Mouse (Mus musculus): ENCODE results near the gene Anxa5.

The Anxa5 gene

GRCm38 (mm10) chr3:36475532-36476087 is at the start of gene Anxa5, which contains the start of gene 1810062G17Rik:
TSS of gene Anxa5 (minus strand) at chr3:36475894.
TSS of gene 1810062G17Rik (plus strand) at chr3:36475937.
- peak; percentile 98 for DNase-seq (ENCODE audit: low spot score)

DNA sequence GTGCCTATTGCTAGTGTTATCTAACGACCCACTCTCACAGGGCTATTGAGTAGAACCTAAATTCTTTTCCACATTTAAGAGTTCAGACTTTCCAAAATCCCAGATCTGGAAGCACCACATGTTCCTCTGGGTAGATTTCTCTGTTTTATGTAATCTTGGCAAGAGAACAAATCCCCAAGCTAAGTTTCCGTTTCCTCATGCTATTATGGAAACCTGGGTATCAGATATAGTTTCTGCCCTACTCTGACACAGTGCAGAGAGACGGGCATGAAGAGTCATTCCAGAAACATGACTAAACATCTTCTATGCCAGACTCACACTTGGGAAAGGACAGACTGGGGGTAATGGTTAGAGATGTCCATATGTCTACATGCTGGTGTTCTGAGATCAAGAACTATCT is 48.8 kb upstream of the Anxa5 start:
- DNase-seq (ENCODE audit: low spot score) = no peak

- no peak for DNase-seq (ENCODE audit: low spot score)
These were observed 46.4 kb upstream of the Anxa5 start for GRCm38 (mm10) chr3:36522137-36522536.

DNA sequence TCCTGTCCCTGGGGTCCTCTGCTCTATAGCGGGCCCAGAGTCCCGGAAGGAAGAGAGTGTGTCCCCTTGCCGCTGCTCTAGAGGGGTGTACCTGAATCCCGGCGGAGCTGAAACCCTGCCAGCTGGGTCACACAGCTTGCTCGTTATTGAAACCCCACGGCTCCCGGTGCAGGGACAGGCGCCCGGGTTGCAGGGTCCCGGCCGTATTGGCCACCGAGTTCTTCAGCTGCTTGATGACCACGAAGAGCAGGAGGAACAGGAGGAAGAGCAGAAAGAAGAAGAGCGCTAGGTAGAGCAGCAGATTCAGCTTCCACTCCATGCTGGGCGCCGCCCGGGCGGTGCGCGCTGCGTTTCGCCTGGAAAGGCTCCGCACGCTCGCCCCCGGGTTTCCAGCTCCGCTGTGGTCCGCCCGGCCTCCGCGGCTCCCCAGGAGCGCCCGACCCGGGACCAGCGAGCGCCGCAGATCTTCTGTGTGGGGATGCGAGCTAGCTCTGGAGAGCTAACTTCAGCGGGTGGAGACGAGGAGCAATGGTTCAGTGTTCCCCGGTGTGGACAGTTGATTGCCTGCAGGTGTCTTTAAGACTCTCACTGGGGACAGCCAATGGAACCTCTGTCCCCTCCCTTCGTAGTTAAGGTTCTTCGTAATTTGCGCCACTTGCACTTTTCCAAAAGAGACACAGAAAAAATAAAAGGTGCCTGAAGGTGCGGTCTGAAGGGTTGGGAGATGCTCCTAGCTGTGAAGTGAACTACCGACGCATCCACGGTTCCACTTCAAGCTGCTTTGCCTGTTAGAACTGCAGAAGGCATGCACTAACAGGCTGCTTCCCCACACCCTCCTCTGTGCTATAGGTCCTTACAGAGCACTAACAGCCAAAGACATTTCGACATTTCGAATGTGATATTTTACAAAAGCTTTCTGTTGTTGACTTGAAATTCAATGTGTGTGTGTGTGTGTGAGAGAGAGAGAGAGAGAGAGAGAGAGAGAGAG is 45.7 kb upstream of the Anxa5 start, which contains the start of gene Gm11549:
TSS of gene Gm11549 (minus strand) at position 741 of the 988 bp plus-strand sequence.
- DNase-seq (ENCODE audit: low spot score) = no peak

GRCm38 (mm10) chr3:36516196-36516595 is 40.5 kb upstream of the Anxa5 start:
- no peak for DNase-seq (ENCODE audit: low spot score)

DNA sequence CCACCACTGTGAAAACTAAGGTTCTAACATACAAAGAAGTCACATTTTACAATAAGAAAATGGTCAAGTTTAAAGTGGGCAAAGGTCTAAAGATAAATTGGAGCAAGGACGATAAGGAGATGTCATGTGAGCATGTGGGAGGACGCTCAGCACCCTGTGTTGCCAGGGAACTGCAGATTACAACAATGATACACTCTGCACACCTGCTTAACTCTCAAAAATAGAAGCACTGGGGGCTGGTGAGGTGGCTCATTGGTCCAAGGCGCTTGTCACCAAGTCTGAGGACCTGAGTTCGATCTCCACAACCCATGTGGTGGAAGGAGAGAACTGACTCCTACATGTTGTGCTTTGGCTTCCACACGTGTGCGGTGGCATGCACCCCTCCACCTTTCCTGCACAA is 35.8 kb upstream of the Anxa5 start:
- DNase-seq (ENCODE audit: low spot score) = no peak

DNA sequence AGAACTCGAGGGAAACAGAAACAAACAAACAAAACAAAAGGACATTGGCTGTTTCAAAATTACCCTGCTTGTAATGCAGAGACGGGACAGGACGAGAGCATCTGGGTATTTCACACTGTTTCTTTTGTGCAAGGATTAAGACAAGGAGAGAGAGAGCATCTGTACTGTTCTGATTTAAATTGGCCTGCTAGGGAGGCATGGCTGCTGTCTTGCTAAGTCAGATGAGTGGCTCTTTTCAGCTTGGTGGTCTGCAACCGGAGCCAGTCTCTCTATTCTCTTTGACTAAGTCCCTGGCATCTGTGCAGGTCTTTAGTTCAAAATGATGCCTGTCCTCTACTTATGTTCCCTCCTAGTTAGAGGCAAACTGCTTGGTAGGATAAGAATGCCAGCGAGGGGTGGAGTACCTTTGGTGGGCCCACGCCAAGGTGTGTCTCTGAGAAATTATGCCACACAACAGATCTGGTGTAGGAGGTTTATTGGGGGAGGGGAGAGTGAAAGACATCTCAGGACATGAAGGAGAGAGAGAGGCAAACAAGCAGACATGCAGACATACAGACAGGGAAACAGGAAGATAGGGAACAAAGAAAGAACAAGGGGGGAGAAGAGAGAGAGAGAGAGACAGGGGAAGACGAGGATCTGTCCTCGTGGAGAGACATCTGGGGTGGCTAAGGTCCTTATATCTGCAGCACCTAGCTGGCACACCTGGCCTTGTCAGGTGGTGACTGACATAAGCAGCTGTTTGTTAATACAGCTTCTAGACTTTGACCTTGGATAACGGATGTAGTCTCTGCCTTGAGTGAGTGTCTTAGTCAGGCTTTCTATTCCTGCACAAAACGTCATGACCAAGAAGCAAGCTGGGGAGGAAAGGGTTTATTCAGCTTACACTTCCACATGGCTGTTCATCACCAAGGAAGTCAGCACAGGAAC is 30.4 kb upstream of the Anxa5 start:
- DNase-seq (ENCODE audit: low spot score) = no peak

DNA sequence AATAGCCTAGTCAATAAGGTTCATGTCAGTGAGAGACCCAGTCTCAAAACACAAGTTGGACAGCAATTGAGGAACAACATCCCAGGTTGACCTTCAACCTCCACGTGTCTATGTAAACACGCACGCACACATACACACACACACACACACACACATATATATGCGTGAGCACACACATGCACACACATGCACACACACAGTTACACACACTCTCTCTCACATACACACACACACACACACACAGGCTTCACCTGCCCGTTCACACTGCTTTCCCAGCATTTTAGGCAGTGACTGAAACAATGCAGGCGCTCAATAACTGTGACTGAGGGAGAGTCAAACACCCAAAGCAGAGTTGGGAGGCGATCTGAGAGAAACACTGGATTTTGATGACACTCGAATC is 29.6 kb upstream of the Anxa5 start:
- no peak for DNase-seq (ENCODE audit: low spot score)

- DNase-seq (ENCODE audit: low spot score) = no peak
These were observed 25.9 kb upstream of the Anxa5 start for GRCm38 (mm10) chr3:36501546-36501945.

GRCm38 (mm10) chr3:36500976-36501375 is 25.3 kb upstream of the Anxa5 start:
- no peak for DNase-seq (ENCODE audit: low spot score)

GRCm38 (mm10) chr3:36499418-36499817 is 23.7 kb upstream of the Anxa5 start:
- DNase-seq (ENCODE audit: low spot score) = no peak

GRCm38 (mm10) chr3:36498224-36498623 is 22.5 kb upstream of the Anxa5 start:
- no peak for DNase-seq (ENCODE audit: low spot score)

GRCm38 (mm10) chr3:36496746-36497145 is 21.1 kb upstream of the Anxa5 start:
- peak; percentile 74 for DNase-seq (ENCODE audit: low spot score)

GRCm38 (mm10) chr3:36496273-36496672 is 20.6 kb upstream of the Anxa5 start:
- peak; percentile 24 for DNase-seq (ENCODE audit: low spot score)

DNA sequence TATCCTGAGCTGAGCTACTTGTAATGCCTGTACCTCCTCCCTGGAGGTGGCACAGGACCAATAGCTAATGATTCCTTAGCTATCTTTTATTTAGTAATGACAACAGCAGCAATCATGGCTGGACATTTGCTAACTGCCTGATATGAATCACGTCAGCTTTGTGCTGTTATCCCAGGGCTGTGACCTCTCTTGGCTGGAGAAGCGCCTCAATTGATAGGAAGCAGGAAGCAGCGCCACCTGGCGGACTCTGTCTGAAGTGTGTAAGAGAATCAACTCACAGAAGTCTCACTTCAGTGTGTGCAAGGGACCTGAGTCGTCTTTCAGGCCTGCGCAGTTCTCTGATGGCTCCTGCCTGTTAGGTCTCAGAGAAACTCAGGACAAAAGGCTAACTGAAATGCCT is 19.7 kb upstream of the Anxa5 start:
- peak; percentile 92 for DNase-seq (ENCODE audit: low spot score)

DNA sequence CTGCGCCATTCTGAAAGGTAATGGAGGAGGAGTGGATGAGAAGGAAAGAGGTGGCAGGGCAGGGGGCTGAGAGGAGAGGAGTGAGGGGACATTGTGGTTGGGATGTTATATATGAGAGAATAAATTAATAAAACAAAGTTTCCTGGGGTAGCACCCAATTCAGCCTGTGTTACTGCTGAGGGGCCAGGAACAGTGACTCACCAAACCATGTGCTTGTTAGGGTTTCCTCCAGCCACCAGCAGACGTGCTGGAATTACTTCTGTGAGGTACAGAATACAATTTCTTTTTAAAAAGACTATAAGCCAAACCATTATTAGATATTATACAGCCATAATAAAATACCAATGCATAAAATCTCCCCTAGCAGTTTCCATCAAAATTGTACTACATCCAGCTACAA is 18.9 kb upstream of the Anxa5 start:
- DNase-seq (ENCODE audit: low spot score) = no peak

- DNase-seq (ENCODE audit: low spot score) = peak; percentile 8
These were observed 18.1 kb upstream of the Anxa5 start for GRCm38 (mm10) chr3:36493641-36494283.

DNA sequence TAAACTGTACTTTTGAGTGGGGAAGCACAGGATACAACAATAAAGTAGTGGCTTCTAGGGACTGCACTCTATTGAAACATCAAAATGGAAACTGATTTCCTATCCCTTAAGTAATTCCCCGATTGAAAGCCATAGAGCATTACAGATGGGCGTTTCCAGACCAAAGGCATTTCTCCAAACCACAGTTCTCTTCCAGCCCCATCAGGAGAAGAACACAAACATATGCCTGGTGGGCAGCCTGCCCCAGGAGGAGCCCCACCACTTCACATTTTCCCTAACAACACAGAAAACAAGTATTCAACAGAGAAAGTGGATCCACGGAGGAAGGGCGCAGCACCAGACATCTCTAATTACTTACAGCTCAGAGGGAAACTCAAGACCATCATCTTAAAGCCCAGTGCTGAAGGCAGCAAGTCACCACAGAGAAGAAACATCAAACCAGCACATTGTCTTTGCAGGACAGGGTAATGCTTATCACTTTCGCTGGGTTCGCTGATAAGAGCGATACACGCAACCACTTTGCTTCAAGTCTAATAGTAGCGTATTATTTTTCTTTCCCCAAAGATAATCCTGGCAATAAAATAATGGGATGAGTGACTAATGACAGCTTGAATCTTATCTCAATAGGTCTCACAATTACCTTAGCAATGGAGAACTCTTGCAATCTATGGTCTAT is 17.2 kb upstream of the Anxa5 start:
- no peak for DNase-seq (ENCODE audit: low spot score)

DNA sequence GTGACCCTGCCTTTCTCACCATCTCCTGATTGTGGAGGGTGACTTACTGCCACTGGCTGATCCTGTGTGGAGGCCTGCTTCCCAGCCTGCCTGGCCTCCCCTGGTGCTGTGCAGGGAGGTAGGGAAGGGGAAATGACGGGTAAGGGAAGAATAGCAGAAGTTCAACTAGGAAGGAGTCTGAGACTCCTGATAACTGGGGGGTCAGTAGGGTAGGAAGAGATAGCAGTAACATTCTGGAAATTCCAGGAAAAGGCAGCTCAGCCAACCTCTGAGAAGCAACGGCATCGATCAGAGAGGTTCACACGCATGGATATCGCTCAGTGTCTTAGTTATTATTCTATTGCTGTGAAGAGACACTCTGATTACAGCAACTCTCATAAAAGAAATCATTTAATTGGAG is 15.8 kb upstream of the Anxa5 start:
- no peak for DNase-seq (ENCODE audit: low spot score)

GRCm38 (mm10) chr3:36489590-36489910 is 13.9 kb upstream of the Anxa5 start:
- DNase-seq (ENCODE audit: low spot score) = no peak

- DNase-seq (ENCODE audit: low spot score) = no peak
These were observed 13.3 kb upstream of the Anxa5 start for GRCm38 (mm10) chr3:36488899-36489589.
